Mouse (Mus musculus): Measurements from ENCODE around the gene Mki67. TPM values are rescaled to one million over a fixed set of nuclear protein-coding genes. Genes with fewer than 3 reads are reported as not detected.

Gene Mki67
- total and polyA plus RNA-seq, 3 experiments = 57.8 to 102 (median 73.1) TPM

- TF ChIP-seq CHD1 (IDR thresholded peaks at IDR 0.05; ENCODE audit: low read depth, low read length) = no peak
- TF ChIP-seq PAX5 (IDR thresholded peaks at IDR 0.05; ENCODE audit: low read length) = no peak
- TF ChIP-seq SMC3 (IDR thresholded peaks at IDR 0.05; ENCODE audit: low read depth, low read length) = no peak
- TF ChIP-seq SIN3A (IDR thresholded peaks at IDR 0.05; ENCODE audit: low read length) = no peak
- no peak for TF ChIP-seq ETS1 (conservative IDR thresholded peaks at IDR 0.05; ENCODE audit: low read depth, low read length)
- TF ChIP-seq RCOR1 (conservative IDR thresholded peaks at IDR 0.05; ENCODE audit: low read depth, low read length) = no peak
- DNase-seq (ENCODE audit: extremely low read depth) = no peak
- Histone ChIP-seq H3K4me3 (replicated peaks in 1 of 3; ENCODE audit: low read depth in 2 of 3, low read length in 2 of 3, poor library complexity in 1 of 3) (no peak overlapping the region), H3K36me3 (replicated peaks in 1 of 2; ENCODE audit: control insufficient read depth in 1 of 2, insufficient read depth in 1 of 2, low read length in 1 of 2) (peaks cover 24 to 55% of the 10 kb centered on the region in 2 experiments), H3K27me3 (replicated peaks) (no peaks in the 10 kb centered on the region), H3K4me1 (ENCODE audit: control insufficient read depth in 1 of 2, insufficient read depth in 2 of 2) (peaks cover 0 to 34% of the 10 kb centered on the region in 2 experiments; a peak in 2 of 4 replicates), H3K9me3 (replicated peaks; ENCODE audit: low read length) (peaks cover 6% of the 10 kb centered on the region), H3K79me2 (replicated peaks; ENCODE audit: control insufficient read depth, extremely low read depth, insufficient read depth, poor library complexity, severe bottlenecking) (no peaks in the 10 kb centered on the region), H3K27ac (ENCODE audit: insufficient read depth, low read depth) (no peak overlapping the region), H3K9ac (ENCODE audit: insufficient read depth, low read depth) (no peak overlapping the region), H3K4me2 (ENCODE audit: insufficient read depth, low read depth, poor library complexity, severe bottlenecking) (no peak overlapping the region)
- dilution Hi-C loops (cut with MboI; ENCODE audit: extremely low pct_ligation_motif_present, extremely low pct_unique_long_range_greater_than_20kb, low sequenced_read_pairs) = no loop called here
- in situ Hi-C loops (cut with MboI; ENCODE audit: low pct_ligation_motif_present, low pct_unique_long_range_greater_than_20kb, low sequenced_read_pairs) = loop anchor here (25.0 kb wide), 1 partner anchor 262 kb away; no protein-coding TSS in a partner anchor
Observed at GRCm38 (mm10) chr7:135649306-135649705, 66.9 kb downstream of the Mki67 start.

GRCm38 (mm10) chr7:135648821-135649220, 67.3 kb downstream of the Mki67 start:
- no peak for DNase-seq (ENCODE audit: extremely low read depth)
- H3K79me2 ChIP-seq (replicated peaks; ENCODE audit: control insufficient read depth, extremely low read depth, insufficient read depth, poor library complexity, severe bottlenecking) = no peaks in the 10 kb centered on the region
- H3K9me3 ChIP-seq (replicated peaks; ENCODE audit: low read length) = peaks cover 6% of the 10 kb centered on the region
- peaks cover 0 to 30% of the 10 kb centered on the region in 2 experiments; a peak in 2 of 4 replicates for H3K4me1 ChIP-seq (ENCODE audit: control insufficient read depth in 1 of 2, insufficient read depth in 2 of 2)
- dilution Hi-C loops (cut with MboI; ENCODE audit: extremely low pct_ligation_motif_present, extremely low pct_unique_long_range_greater_than_20kb, low sequenced_read_pairs) (no loop called here), in situ Hi-C loops (cut with MboI; ENCODE audit: low pct_ligation_motif_present, low pct_unique_long_range_greater_than_20kb, low sequenced_read_pairs) (loop anchor here (25.0 kb wide), 1 partner anchor 262 kb away; no protein-coding TSS in a partner anchor)
- H3K27me3 ChIP-seq (replicated peaks) = no peaks in the 10 kb centered on the region
- no peak overlapping the region for H3K27ac ChIP-seq (ENCODE audit: insufficient read depth, low read depth)
- H3K4me3 ChIP-seq (replicated peaks in 1 of 3; ENCODE audit: low read depth in 2 of 3, low read length in 2 of 3, poor library complexity in 1 of 3) = no peak overlapping the region
- H3K9ac ChIP-seq (ENCODE audit: insufficient read depth, low read depth) = no peak overlapping the region
- H3K36me3 ChIP-seq (replicated peaks in 1 of 2; ENCODE audit: control insufficient read depth in 1 of 2, insufficient read depth in 1 of 2, low read length in 1 of 2) = peaks cover 19 to 54% of the 10 kb centered on the region in 2 experiments
- no peak for TF ChIP-seq RAD21 (IDR thresholded peaks at IDR 0.05; ENCODE audit: low read depth, low read length)
- TF ChIP-seq TCF12 (IDR thresholded peaks at IDR 0.05; ENCODE audit: low read depth, low read length) = no peak
- no peak for TF ChIP-seq UBTF (IDR thresholded peaks at IDR 0.05; ENCODE audit: low read depth, low read length)
- TF ChIP-seq ZC3H11A (IDR thresholded peaks at IDR 0.05; ENCODE audit: low read depth, low read length) = no peak
- no peak for TF ChIP-seq E2F4 (IDR thresholded peaks at IDR 0.05; ENCODE audit: insufficient replicate concordance, low read depth, low read length)
- TF ChIP-seq RCOR1 (conservative IDR thresholded peaks at IDR 0.05; ENCODE audit: low read depth, low read length) = no peak
- TF ChIP-seq BHLHE40 (IDR thresholded peaks at IDR 0.05; ENCODE audit: low read depth, low read length) = no peak
- no peak for TF ChIP-seq IRF4 (IDR thresholded peaks at IDR 0.05; ENCODE audit: low read depth, low read length)
- no peak for TF ChIP-seq MAX (IDR thresholded peaks at IDR 0.05; ENCODE audit: low read length)
- TF ChIP-seq TBP (conservative IDR thresholded peaks at IDR 0.05; ENCODE audit: low read depth, low read length) = no peak
- TF ChIP-seq MEF2A (IDR thresholded peaks at IDR 0.05; ENCODE audit: borderline replicate concordance, low read depth, low read length) = no peak
- TF ChIP-seq MAZ (IDR thresholded peaks at IDR 0.05; ENCODE audit: low read depth, low read length) = no peak
- no peak for TF ChIP-seq NELFE (IDR thresholded peaks at IDR 0.05; ENCODE audit: low read depth, low read length)
- TF ChIP-seq ZMIZ1 (IDR thresholded peaks at IDR 0.05; ENCODE audit: low read depth, low read length) = no peak
- no peak for TF ChIP-seq GABPA (IDR thresholded peaks at IDR 0.05; ENCODE audit: insufficient replicate concordance, low read depth, low read length)
- no peak for TF ChIP-seq KAT2A (IDR thresholded peaks at IDR 0.05; ENCODE audit: insufficient replicate concordance, low read length)
- TF ChIP-seq POLR2AphosphoS2 (IDR thresholded peaks at IDR 0.05; ENCODE audit: low read depth, low read length) = no peak
- no peak overlapping the region for H3K4me2 ChIP-seq (ENCODE audit: insufficient read depth, low read depth, poor library complexity, severe bottlenecking)

All from CH12.LX (cell line).